Mouse (Mus musculus): Measurements from ENCODE around the gene Dus1l.
"Not testable (repeated sequence)": the region's sequence is repeated elsewhere in the genome, so short reads cannot be mapped to it uniquely, and the experiment has no call there.

Gene Dus1l

GRCm38 (mm10) chr11:120819556-120819955, 23.4 kb upstream of the Dus1l start:
- no peak for DNase-seq (ENCODE audit: low read depth, low spot score)

- no peak for DNase-seq (ENCODE audit: low read depth, low spot score)
These were observed 22.0 kb upstream of the Dus1l start for GRCm38 (mm10) chr11:120818251-120818650.

GRCm38 (mm10) chr11:120817358-120817757, 21.2 kb upstream of the Dus1l start:
- DNase-seq (ENCODE audit: low read depth, low spot score): no peak

- no peak for DNase-seq (ENCODE audit: low read depth, low spot score)
These were observed 15.9 kb upstream of the Dus1l start for GRCm38 (mm10) chr11:120812068-120812467.

GRCm38 (mm10) chr11:120808010-120808409, 11.8 kb upstream of the Dus1l start:
- no peak for DNase-seq (ENCODE audit: low read depth, low spot score)

- DNase-seq (ENCODE audit: low read depth, low spot score): no peak
These were observed 9.4 kb upstream of the Dus1l start for GRCm38 (mm10) chr11:120805375-120806298.

GRCm38 (mm10) chr11:120804769-120805168, 8.6 kb upstream of the Dus1l start:
- no peak for DNase-seq (ENCODE audit: low read depth, low spot score)

- no peak for DNase-seq (ENCODE audit: low read depth, low spot score)
These were observed 8.1 kb upstream of the Dus1l start for GRCm38 (mm10) chr11:120804274-120804673.

- DNase-seq (ENCODE audit: low read depth, low spot score): peak; percentile 67
These were observed 4.1 kb upstream of the Dus1l start for GRCm38 (mm10) chr11:120800061-120800904.

GRCm38 (mm10) chr11:120799316-120799890, 3.2 kb upstream of the Dus1l start:
- DNase-seq (ENCODE audit: low read depth, low spot score): no peak

- no peak for DNase-seq (ENCODE audit: low read depth, low spot score)
These were observed 2.0 kb upstream of the Dus1l start for GRCm38 (mm10) chr11:120798244-120798643.

GRCm38 (mm10) chr11:120796614-120796946, 377 bp upstream of the Dus1l start:
- no peak for DNase-seq (ENCODE audit: low read depth, low spot score)

- no peak for DNase-seq (ENCODE audit: low read depth, low spot score)
These were observed 3.6 kb downstream of the Dus1l start for GRCm38 (mm10) chr11:120792652-120793051.

GRCm38 (mm10) chr11:120789810-120790209, 6.4 kb downstream of the Dus1l start:
- no peak for DNase-seq (ENCODE audit: low read depth, low spot score)

- no peak for DNase-seq (ENCODE audit: low read depth, low spot score)
These were observed 6.8 kb downstream of the Dus1l start for GRCm38 (mm10) chr11:120789355-120789754.

GRCm38 (mm10) chr11:120788460-120788859, 7.7 kb downstream of the Dus1l start:
- DNase-seq (ENCODE audit: low read depth, low spot score): not testable (repeated sequence)

- DNase-seq (ENCODE audit: low read depth, low spot score): no peak
These were observed 11.1 kb downstream of the Dus1l start for GRCm38 (mm10) chr11:120785145-120785544.

- DNase-seq (ENCODE audit: low read depth, low spot score): peak; percentile 58
These were observed 12.0 kb downstream of the Dus1l start, which contains the start of the genes Rfng and Gps1 for GRCm38 (mm10) chr11:120784064-120784791. Rfng (minus strand) TSS chr11:120784207. Gps1 (plus strand) TSS chr11:120784272.

- no peak for DNase-seq (ENCODE audit: low read depth, low spot score)
These were observed 12.7 kb downstream of the Dus1l start for GRCm38 (mm10) chr11:120783426-120784063.

GRCm38 (mm10) chr11:120781361-120781760, 14.8 kb downstream of the Dus1l start:
- DNase-seq (ENCODE audit: low read depth, low spot score): not testable (repeated sequence)

GRCm38 (mm10) chr11:120779876-120780275, 16.3 kb downstream of the Dus1l start:
- DNase-seq (ENCODE audit: low read depth, low spot score): no peak
